Mouse (Mus musculus) ES-Bruce4 (cell line): ENCODE results near the gene Maea.

Experiments
- CTCF ChIP-seq: IDR thresholded peaks from one replicate; pipeline ENCODE4 v1.8.1; 2011; ENCODE audit warnings: low read depth, low read length
- EP300 ChIP-seq: IDR thresholded peaks from 2 replicates; pipeline ENCODE4 v1.6.1; 2011; ENCODE audit warnings: low read depth, low read length; ENCODE audit not compliant: insufficient read depth

- TF ChIP-seq CTCF (no peak), EP300 (no peak)
Observed at GRCm38 (mm10) chr5:33342821-33343220, 7.5 kb downstream of the Maea start.
